Mouse (Mus musculus): ENCODE results near the gene Cyp2c70. TPM values are rescaled to one million over a fixed set of nuclear protein-coding genes. Genes with fewer than 3 reads are reported as not detected.
"Not testable (repeated sequence)": the region's sequence is repeated elsewhere in the genome, so short reads cannot be mapped to it uniquely, and the experiment has no call there.

Cyp2c70 gene
- polyA plus RNA-seq, 1 experiment from 2014 or later, result not detected

- not testable (repeated sequence) for H3K27me3 ChIP-seq (ENCODE audit: control insufficient read depth, insufficient read depth, low read length); DNase-seq (ENCODE audit: low spot score); H3K4me2 ChIP-seq (ENCODE audit: low read depth, low read length); H3K9ac ChIP-seq (replicated peaks; ENCODE audit: low read length); ATAC-seq (replicated peaks; ENCODE audit: insufficient number of reproducible peaks, low FRiP score, low TSS enrichment, low read depth); H3K27ac ChIP-seq (replicated peaks; ENCODE audit: low read depth, low read length); H3K36me3 ChIP-seq (replicated peaks; ENCODE audit: control insufficient read depth, insufficient read depth, low read depth, low read length); H3K4me1 ChIP-seq (ENCODE audit: control insufficient read depth, insufficient read depth, low read length); H3K4me3 ChIP-seq (ENCODE audit: low read depth, low read length); H3K9me3 ChIP-seq (replicated peaks; ENCODE audit: control insufficient read depth, low read length)
- 79% methylated on average over 13 of the region's 13 CpGs for WGBS
Observed at GRCm38 (mm10) chr19:40119624-40120023, 67.5 kb downstream of the Cyp2c70 start.

Other genes starting within 250 kb of the Cyp2c70 start
- not detected in 2 replicates for gene Cyp2c37, start 194.9 kb downstream of the Cyp2c70 start, polyA plus RNA-seq (2014; fragmentation: Nextera tagmentation; extraction: Ambion mirVana)
- gene Cyp2c54, start 113.5 kb downstream of the Cyp2c70 start, polyA plus RNA-seq (2014; fragmentation: Nextera tagmentation; extraction: Ambion mirVana), result not detected in 2 replicates
- gene Cyp2c50, start 97.6 kb downstream of the Cyp2c70 start, polyA plus RNA-seq (2014; fragmentation: Nextera tagmentation; extraction: Ambion mirVana), result not detected in 2 replicates
- gene Pdlim1, start 84.5 kb upstream of the Cyp2c70 start, polyA plus RNA-seq (2014; fragmentation: Nextera tagmentation; extraction: Ambion mirVana), result 121 and 137 TPM in 2 replicates